Mouse (Mus musculus) frontal cortex, adult 2 months (tissue): ENCODE measurements around the gene Kndc1. TPM values are rescaled to one million over a fixed set of nuclear protein-coding genes. Genes with fewer than 3 reads are reported as not detected.

Source experiments
- DNase-seq, 2 experiments: peaks; one replicate each; pipeline ENCODE4 v3.0.0; 2022; ENCODE audit warnings: low spot score in 1 of 2; ENCODE audit errors: extremely low spot score in 1 of 2
- polyA plus RNA-seq: library from polyadenylated mRNA; depleted of rRNA; stranded (reverse); fragments of >200 nt; gene quantifications from 2 replicates; pipeline ENCODE4 v1.2.3, GENCODE M21; 2012; rRNA removed

Gene Kndc1
- polyA plus RNA-seq = 29.7 and 30.9 TPM in 2 replicates

- DNase-seq = peak; percentile 41 to 76
Measured at GRCm38 (mm10) chr7:139894655-139895557, at the start of gene Kndc1. Gene Kndc1, plus strand, starts transcription at chr7:139894696.

DNA sequence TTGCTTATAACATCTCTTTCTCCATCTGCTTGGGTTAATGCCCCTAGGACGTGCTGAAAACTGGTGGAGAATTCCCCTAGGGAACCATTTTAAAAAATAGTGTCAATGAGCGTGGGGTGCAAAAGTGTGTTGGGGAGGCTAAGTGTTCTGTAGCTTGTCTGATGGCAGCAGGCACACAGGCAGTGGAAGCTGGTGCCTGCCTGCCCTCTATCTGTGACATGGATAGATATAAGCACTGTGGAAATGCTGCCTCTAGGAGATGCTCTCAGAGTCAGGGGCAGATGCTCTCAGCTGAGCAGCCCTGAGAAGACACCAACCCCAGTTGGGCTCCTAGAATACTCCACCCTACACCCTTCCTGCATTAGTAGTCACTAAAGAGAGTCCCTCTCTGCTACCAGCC lies 49.4 kb upstream of the Kndc1 start:
- DNase-seq = no peak

- peak in 1 of 2 experiments; percentile 53 for DNase-seq
Measured at GRCm38 (mm10) chr7:139850152-139850551, 44.3 kb upstream of the Kndc1 start.

GRCm38 (mm10) chr7:139850677-139851076 lies 43.8 kb upstream of the Kndc1 start:
- DNase-seq = no peak

DNA sequence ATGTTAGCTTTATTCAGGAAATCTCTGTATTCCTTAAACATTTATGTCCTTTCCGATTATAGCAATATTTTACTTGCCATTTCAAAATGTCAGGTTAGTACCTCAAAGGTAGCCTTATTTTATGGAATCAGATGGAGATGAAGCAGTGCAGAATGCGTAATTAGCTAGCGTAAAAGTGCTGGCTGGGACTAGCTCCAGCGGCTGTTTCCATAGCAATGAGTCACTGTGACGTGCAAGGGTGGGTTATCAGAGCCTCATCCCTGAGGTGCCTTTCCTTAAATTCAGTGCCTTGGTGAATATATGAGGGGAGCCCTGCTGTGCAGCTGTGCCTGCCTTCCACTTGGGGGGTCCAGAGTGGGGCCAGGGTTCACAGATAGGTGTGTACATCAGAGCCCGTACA lies 43.4 kb upstream of the Kndc1 start:
- DNase-seq = peak; percentile 41 to 74

DNA sequence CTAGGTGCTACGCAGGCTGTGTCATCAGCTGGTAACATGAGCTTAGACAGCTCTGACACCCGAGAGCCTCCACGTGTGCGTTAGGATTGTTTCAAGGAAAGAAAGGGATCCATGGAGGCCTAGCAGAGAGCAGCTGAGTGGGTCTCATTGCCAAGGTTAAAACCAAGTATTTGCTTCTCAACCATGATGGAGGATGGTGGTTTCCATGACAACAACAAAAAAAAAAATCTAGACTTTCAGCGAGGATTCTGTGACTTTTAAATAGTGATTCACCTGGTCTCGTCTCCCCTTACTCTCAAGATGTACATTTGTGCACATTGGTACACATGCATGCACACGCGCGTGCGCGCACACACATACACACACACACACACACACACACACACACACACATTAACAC lies 39.2 kb upstream of the Kndc1 start:
- no peak for DNase-seq

- peak in 1 of 2 experiments; percentile 91 for DNase-seq
Measured at GRCm38 (mm10) chr7:139861411-139861810, 33.1 kb upstream of the Kndc1 start.

DNA sequence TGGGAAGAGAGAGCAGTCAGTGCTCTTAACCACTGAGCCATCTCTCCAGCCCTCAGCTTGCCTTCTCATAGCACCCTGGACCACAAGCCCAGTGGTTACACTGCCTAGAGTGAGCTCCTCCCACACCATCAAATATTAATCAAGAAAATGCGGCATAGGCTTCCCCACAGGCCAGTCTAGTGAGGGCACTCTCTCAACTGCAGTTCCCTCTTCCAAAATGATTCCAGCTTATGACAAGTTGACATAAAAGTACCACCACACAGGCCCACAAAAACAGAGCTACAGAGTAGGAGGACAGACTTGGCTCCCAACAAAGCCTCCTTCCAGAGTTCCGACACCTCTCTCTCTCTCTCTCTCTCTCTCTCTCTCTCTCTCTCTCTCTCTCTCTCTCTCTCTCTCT lies 31.4 kb upstream of the Kndc1 start:
- DNase-seq = no peak

GRCm38 (mm10) chr7:139864253-139864652 lies 30.2 kb upstream of the Kndc1 start:
- no peak for DNase-seq

GRCm38 (mm10) chr7:139864871-139865270 lies 29.6 kb upstream of the Kndc1 start:
- DNase-seq = no peak

DNA sequence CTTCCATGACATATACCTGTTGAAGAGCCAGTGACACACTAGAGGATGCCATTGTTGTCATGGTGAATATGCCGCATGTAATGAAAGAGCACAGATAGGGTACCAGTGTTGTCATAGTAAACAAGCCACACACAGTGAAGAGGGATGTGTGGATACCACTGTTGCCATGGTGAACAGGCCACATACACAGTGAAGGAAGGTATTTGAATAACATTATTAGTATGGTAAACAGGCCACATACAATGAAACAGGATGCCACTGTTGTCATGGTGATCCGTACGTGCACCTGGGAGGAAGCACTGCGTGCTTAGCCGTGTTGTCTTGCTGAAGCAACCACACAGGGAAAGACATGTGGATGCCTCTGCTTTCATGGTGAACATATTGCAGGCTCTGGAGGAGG lies 23.5 kb upstream of the Kndc1 start:
- no peak for DNase-seq

DNA sequence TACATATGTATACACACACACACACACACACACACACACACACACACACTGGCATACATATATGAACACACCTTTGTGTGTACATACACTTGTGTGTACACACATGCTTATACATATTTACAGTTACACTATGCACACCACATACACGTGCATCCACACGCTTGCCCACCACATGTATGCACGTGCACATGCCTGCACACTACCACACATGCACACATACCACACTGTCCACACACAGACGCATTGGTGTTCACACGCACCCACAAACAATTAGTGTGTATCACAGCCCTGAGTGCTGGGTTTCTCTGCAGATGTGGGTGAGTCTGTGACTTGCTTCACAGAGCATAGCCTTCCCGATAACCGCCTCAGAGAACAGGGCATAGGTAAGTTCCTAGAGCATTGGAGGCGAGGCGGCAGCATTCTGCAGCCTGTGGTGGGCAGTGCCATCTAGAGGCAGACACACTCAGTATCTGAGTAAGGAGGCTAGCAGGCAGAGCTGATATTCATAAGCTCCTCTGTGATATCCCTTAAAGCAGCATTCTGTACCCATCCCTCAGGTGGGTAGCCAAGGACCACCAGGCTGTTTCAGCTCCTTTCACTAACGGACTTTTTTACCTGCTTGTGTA lies 17.2 kb upstream of the Kndc1 start:
- peak in 1 of 2 experiments; percentile 77 for DNase-seq

DNA sequence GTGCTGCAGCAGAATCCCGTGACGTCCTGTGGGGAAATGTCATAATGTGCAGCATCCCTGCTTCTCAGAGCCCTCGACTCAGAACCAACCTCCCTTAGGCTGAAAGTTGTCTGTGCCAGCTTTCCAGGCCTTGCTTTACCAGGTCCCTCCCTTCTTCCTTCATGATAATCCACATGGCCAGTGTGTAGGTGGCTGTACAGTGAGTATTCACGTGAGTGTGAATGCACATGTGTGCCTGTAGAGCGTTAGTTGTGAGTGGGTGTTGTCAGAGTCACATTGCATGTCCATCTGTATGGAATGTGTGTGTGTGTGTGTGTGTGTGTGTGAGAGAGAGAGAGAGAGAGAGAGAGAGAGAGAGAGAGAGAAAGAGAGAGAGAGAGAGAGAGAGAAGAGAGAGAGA lies 16.4 kb upstream of the Kndc1 start:
- DNase-seq = no peak

DNA sequence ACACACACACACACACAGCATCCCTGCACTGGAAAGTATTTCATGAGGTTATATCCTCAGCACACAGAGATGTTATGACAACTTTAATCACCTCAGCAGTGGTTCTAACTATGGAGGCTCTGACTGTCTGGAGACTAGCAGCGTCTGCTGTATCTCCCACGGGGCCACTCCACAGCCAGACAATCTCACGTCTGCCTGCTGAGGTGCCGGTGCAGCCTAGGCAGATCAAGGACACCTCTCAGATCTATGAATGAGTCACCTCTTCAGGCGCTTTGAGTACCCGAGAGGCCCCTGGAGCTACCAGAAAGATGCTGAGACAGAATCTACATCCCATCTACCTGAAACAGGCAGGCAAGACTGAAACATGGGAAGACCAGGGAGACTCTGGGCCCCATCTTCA lies 15.9 kb upstream of the Kndc1 start:
- no peak for DNase-seq

DNA sequence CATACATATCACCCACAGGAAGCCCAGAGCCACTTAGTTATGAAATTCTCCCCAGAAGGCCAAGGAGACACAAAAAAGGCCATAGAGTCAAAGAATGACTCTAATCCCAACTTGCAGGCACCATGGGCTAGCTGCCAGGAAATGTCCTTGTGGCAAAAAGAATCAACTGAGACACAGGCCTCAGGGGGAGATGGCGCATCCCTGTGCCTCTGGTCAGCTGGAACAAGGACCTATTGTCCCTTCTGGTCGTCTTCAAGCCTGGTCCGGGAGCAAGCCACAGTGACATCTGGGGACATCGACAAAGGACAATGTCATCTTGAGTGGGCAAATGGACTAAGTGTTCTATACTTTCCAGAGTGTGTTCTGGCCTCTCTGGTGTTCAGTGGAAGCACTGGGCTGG lies 11.0 kb upstream of the Kndc1 start:
- no peak for DNase-seq

DNA sequence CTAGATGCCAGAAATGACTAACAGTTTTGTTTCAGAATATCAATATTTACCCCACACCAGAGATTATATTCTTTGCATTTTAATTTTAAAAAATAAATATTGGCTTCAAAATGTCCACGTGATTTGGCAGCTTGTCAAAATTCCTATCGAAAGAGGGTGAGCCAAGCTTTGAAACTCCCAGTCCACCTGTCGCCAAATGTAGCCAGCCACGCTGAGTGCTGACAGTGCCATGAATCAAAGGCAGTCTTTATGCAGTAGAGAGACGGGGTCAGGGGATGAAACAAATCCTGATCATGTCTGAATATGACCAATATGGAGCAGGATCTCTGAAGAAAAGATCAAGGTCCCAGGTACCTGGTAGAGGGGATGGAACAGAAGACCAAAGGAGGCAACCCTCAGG lies 2.7 kb upstream of the Kndc1 start:
- DNase-seq = no peak

DNA sequence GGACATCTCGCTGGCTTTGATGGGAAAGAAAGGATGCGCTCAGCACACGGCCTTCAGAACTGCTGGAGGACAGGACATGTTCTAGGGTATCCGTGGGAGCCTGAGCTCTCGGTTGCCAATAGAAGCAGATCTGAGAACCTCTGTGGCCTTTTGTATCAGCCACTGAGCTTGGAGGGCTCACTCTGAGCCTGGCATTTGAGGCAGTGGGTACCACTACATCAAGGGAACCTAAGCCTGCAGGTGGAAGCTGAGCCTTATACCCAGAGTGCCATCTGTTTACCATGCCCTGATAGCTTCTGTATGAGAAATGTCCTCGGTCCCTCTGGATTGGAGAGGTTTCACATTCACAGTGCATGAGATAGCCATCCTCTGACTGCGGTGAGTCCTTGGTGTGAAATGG lies 1.8 kb downstream of the Kndc1 start:
- no peak for DNase-seq

GRCm38 (mm10) chr7:139896796-139897195 lies 2.3 kb downstream of the Kndc1 start:
- DNase-seq = no peak

DNA sequence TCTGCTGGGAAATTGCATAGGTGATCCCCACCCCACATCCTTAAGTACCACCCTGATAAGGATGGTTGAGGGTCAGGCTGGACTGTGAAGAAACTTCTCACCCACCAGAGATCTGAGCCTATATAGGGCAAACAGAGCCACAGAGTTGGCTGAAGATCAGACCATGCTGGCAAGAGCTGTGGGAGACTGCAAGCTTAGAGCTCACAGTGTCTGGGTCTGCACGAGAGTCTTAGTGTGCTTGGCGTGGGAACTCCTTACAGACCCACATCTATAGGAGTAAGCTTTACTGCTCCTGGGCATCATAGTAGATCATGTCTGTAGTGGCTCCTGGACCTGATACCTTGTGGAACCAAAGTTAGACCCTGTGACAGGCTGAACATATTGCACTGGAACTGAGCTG lies 4.1 kb downstream of the Kndc1 start:
- no peak for DNase-seq

DNA sequence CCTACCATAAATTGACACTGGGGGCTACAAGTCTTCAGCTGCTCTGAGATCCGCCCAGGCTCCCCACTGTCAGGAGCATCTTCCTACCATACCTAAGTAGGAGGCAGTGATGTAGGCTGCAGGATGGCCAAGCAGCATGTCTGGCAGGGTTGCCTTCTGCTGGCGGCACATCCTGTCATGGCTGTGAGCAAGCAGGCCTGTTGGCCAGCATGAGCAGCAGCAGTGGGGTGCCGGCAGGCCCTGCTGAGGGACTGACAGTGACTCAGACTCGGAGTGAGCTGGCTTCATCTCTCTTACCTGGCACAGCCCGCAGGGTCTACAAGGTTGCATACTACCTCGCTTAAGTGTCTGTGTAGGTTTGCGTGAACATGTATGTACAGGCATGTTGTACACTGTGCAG lies 5.0 kb downstream of the Kndc1 start:
- peak in 1 of 2 experiments; percentile 56 for DNase-seq

DNA sequence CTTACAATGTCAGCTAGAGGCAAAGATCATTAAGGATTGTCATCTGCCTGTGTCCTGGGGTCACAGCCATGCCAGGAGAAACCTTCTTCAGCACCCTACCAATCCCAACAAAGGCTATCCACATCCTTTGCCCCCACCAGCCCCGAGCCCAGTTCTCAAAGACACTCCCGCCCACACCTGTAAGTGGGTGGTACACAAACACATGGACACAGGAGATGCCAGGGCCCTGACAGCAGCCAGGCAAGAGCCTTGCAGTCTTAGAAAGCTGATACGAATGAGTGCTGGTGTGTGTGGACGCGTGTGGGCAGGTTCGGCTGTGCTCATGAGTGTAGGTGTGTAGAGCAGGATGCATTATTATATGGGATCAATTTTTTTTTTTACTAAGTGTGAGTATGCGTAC lies 6.0 kb downstream of the Kndc1 start:
- no peak for DNase-seq

DNA sequence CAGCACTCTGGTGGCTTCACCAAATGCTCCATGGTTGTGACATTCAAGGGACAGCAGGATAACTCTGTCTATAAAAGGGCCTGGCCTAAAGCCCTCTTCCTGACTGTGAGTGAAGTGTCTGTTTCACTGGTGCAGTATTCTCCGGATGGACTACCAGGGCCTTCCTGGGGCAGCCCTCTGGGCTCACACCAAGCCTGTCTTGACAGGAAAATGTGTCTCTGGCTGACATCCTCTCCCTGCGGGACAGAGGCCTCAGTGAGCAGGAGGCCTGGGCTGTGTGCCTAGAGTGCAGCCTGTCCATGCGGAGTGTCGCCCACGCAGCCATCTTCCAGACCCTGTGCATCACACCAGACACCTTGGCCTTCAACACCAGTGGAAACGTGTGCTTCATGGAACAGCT lies 6.4 kb downstream of the Kndc1 start:
- no peak for DNase-seq
